Mouse (Mus musculus) adrenal gland, adult 18-20 months (tissue): Measurements from ENCODE around the gene Zmat3. TPM values are rescaled to one million over a fixed set of nuclear protein-coding genes. Genes with fewer than 3 reads are reported as not detected.

ENCODE experiments used
- total RNA-seq, 2 experiments: library from RNA; stranded (reverse); gene quantifications; 1 replicate in 1 of 2; 2 replicates in 1 of 2; pipeline ENCODE4 v1.2.3; 2021

Gene Zmat3
- total RNA-seq, 2 experiments from 2014 or later, result 22.2 to 24.0 TPM

Other genes starting within 250 kb of the Zmat3 start
- gene Pik3ca, start 31.7 kb upstream of the Zmat3 start, total RNA-seq, result 10 to 100 TPM; 42.3 to 59.5 TPM
- gene Kcnmb3, start 126.2 kb upstream of the Zmat3 start, total RNA-seq, result not detected
- 10 to 100 TPM; 24.9 to 31.9 TPM for gene Zfp639, start 144.2 kb upstream of the Zmat3 start, total RNA-seq
- 10 to 100 TPM; 96.4 to 98.4 TPM for gene Mfn1, start 163.5 kb upstream of the Zmat3 start, total RNA-seq